Mouse (Mus musculus) liver, embryonic 11.5 days (tissue): ENCODE results near the gene Zbtb17. TPM values are rescaled to one million over a fixed set of nuclear protein-coding genes. Genes with fewer than 3 reads are reported as not detected.

Experiments used
- ATAC-seq: fragments of 200-750 bp; cut with Nextera tagmentation; replicated peaks from 2 replicates; pipeline ENCODE4 v1.8.0; 2017; ENCODE audit warnings: moderate number of reproducible peaks, mild to moderate bottlenecking, moderate TSS enrichment, moderate library complexity; ENCODE audit not compliant: low FRiP score
- DNase-seq: peaks from one replicate; pipeline ENCODE4 v3.0.0-alpha.2; 2017; ENCODE audit warnings: low spot score
- H3K27ac ChIP-seq: fragments of 300-500 bp; sonication (generic); 2 replicates; pipeline ENCODE4 v1.5.1; 2014; ENCODE audit warnings: mild to moderate bottlenecking, low read depth, low read length, control low read depth
- H3K27me3 ChIP-seq: fragments of 300-500 bp; sonication (generic); replicated peaks from 2 replicates; pipeline ENCODE4 v1.6.1; 2014; ENCODE audit warnings: low read length, mixed read lengths; ENCODE audit not compliant: control insufficient read depth, insufficient read depth
- H3K36me3 ChIP-seq: fragments of 300-500 bp; sonication (generic); 2 replicates; pipeline ENCODE4 v1.6.1; 2014; ENCODE audit warnings: mild to moderate bottlenecking, low read length, moderate library complexity, mixed read lengths; ENCODE audit not compliant: control insufficient read depth, insufficient read depth
- H3K4me1 ChIP-seq: fragments of 300-500 bp; sonication (generic); replicated peaks from 2 replicates; pipeline ENCODE4 v1.6.1; 2014; ENCODE audit warnings: low read length, mixed read lengths; ENCODE audit not compliant: control insufficient read depth, insufficient read depth
- H3K4me2 ChIP-seq: fragments of 300-500 bp; sonication (generic); 2 replicates; pipeline ENCODE4 v1.6.1; 2014; ENCODE audit warnings: mild to moderate bottlenecking, control low read depth, moderate library complexity
- H3K4me3 ChIP-seq: fragments of 300-500 bp; sonication (generic); 2 replicates; pipeline ENCODE4 v1.5.1; 2014; ENCODE audit warnings: low read depth, low read length, control low read depth
- H3K9ac ChIP-seq: fragments of 300-500 bp; sonication (generic); 2 replicates; pipeline ENCODE4 v1.6.1; 2014; ENCODE audit warnings: low read depth, low read length, control low read depth
- H3K9me3 ChIP-seq: fragments of 300-500 bp; sonication (generic); 2 replicates; pipeline ENCODE4 v1.6.1; 2016; ENCODE audit warnings: low read length, inconsistent platforms, mixed read lengths; ENCODE audit not compliant: control insufficient read depth
- WGBS: fragments of 180-500 bp; shearing (Covaris S2); extraction: QIAGEN DNeasy Blood & Tissue Kit; methylation state at CpG from one replicate; pipeline ENCODE4 v1.1.7; 2014; 5-methylcytosine and 5-hydroxymethylcytosine counted together
- polyA plus RNA-seq: library from polyadenylated mRNA; unstranded; fragments of >200 nt; fragmentation: Nextera tagmentation; extraction: Ambion mirVana; gene quantifications from 2 replicates; pipeline ENCODE4 v1.2.1, GENCODE M21; 2014

The Zbtb17 gene
- polyA plus RNA-seq, 1 experiment from 2014 or later: 24.3 TPM

GRCm38 (mm10) chr4:141506352-141506751, 61.9 kb downstream of the Zbtb17 start:
- Histone ChIP-seq H3K9ac (no peak overlapping the region), H3K27ac (no peak overlapping the region), H3K4me2 (no peak overlapping the region), H3K36me3 (peaks cover 5% of the 10 kb centered on the region; the same call in 1 of the 2 replicates), H3K4me1 (peaks cover 19% of the 10 kb centered on the region), H3K27me3 (no peaks in the 10 kb centered on the region), H3K9me3 (no peaks in the 10 kb centered on the region), H3K4me3 (no peak overlapping the region)
- ATAC-seq (no peak), DNase-seq (no peak)
- WGBS: 78% methylated on average over 10 of the region's 10 CpGs

GRCm38 (mm10) chr4:141506893-141507292, 62.4 kb downstream of the Zbtb17 start:
- Histone ChIP-seq H3K27me3 (no peaks in the 10 kb centered on the region), H3K4me3 (no peak overlapping the region), H3K9me3 (no peaks in the 10 kb centered on the region), H3K4me1 (peaks cover 20% of the 10 kb centered on the region), H3K36me3 (peaks cover 5% of the 10 kb centered on the region; the same call in 1 of the 2 replicates), H3K9ac (no peak overlapping the region), H3K4me2 (no peak overlapping the region), H3K27ac (no peak overlapping the region)
- no peak for DNase-seq
- ATAC-seq: no peak
- WGBS: 79% methylated on average over 10 of the region's 10 CpGs

GRCm38 (mm10) chr4:141510457-141510856, 66.0 kb downstream of the Zbtb17 start:
- ATAC-seq (no peak), DNase-seq (no peak)
- Histone ChIP-seq H3K9ac (no peak overlapping the region), H3K9me3 (no peaks in the 10 kb centered on the region), H3K4me1 (peaks cover 29% of the 10 kb centered on the region), H3K27ac (no peak overlapping the region), H3K4me2 (no peak overlapping the region), H3K4me3 (no peak overlapping the region), H3K27me3 (no peaks in the 10 kb centered on the region), H3K36me3 (peaks cover 2% of the 10 kb centered on the region; the same call in 1 of the 2 replicates)
- WGBS: 77% methylated on average over 13 of the region's 13 CpGs

GRCm38 (mm10) chr4:141512145-141512544, 67.7 kb downstream of the Zbtb17 start:
- WGBS: 65% methylated on average over 6 of the region's 6 CpGs
- Histone ChIP-seq H3K27me3 (no peaks in the 10 kb centered on the region), H3K9me3 (no peaks in the 10 kb centered on the region), H3K4me3 (no peak overlapping the region), H3K4me2 (no peak overlapping the region), H3K36me3 (peaks cover 15% of the 10 kb centered on the region), H3K9ac (no peak overlapping the region), H3K27ac (no peak overlapping the region; the same call in 1 of the 2 replicates), H3K4me1 (peaks cover 20% of the 10 kb centered on the region)
- ATAC-seq (no peak), DNase-seq (no peak)

- Histone ChIP-seq H3K4me2 (no peak overlapping the region), H3K4me3 (no peak overlapping the region), H3K36me3 (peaks cover 25% of the 10 kb centered on the region), H3K9ac (no peak overlapping the region), H3K4me1 (peaks cover 20% of the 10 kb centered on the region), H3K27ac (no peak overlapping the region), H3K9me3 (no peaks in the 10 kb centered on the region), H3K27me3 (no peaks in the 10 kb centered on the region)
- no peak for DNase-seq
- WGBS: 71% methylated on average over 12 of the region's 12 CpGs
- no peak for ATAC-seq
Observed at GRCm38 (mm10) chr4:141514179-141514641, 69.8 kb downstream of the Zbtb17 start.

Other genes with a start within 250 kb of the Zbtb17 start
- gene Rsg1, start 230.7 kb upstream of the Zbtb17 start, polyA plus RNA-seq: 4.5 and 4.6 TPM in 2 replicates
- 2.3 and 2.5 TPM in 2 replicates for gene Arhgef19, start 205.2 kb upstream of the Zbtb17 start, polyA plus RNA-seq
- gene Epha2, start 143.4 kb upstream of the Zbtb17 start, polyA plus RNA-seq: 2.5 and 2.9 TPM in 2 replicates
- 0.45 and 0.64 TPM in 2 replicates for gene Fam131c, start 76.4 kb upstream of the Zbtb17 start, polyA plus RNA-seq
- 0.19 TPM in 1 of 2 replicates, not detected in the other for gene Clcnka, start 45.9 kb upstream of the Zbtb17 start, polyA plus RNA-seq
- gene Clcnkb, start 28.6 kb upstream of the Zbtb17 start, polyA plus RNA-seq: not detected in 2 replicates
- gene Hspb7, start 23.9 kb upstream of the Zbtb17 start, polyA plus RNA-seq: 0.42 and 1.2 TPM in 2 replicates
- gene Srarp, start 8.5 kb upstream of the Zbtb17 start, polyA plus RNA-seq: not detected in 2 replicates
- 9.1 and 10.4 TPM in 2 replicates for gene Spen, start 93.9 kb downstream of the Zbtb17 start, polyA plus RNA-seq
- 15.4 and 17.0 TPM in 2 replicates for gene Fblim1, start 161.4 kb downstream of the Zbtb17 start, polyA plus RNA-seq
- 3.3 and 3.7 TPM in 2 replicates for gene Tmem82, start 174.0 kb downstream of the Zbtb17 start, polyA plus RNA-seq
- gene Slc25a34, start 179.2 kb downstream of the Zbtb17 start, polyA plus RNA-seq: not detected in 2 replicates
- gene Plekhm2, start 220.2 kb downstream of the Zbtb17 start, polyA plus RNA-seq: 2.1 and 3.4 TPM in 2 replicates
- 2.7 TPM in 1 of 2 replicates, not detected in the other for gene Rsc1a1, start 240.9 kb downstream of the Zbtb17 start, polyA plus RNA-seq